Mouse (Mus musculus): ENCODE data around the gene Hist1h3d.
A peak's percentile ranks its signal among the peaks of the same experiment; 100 is the strongest.
"Not testable (repeated sequence)": the region's sequence is repeated elsewhere in the genome, so short reads cannot be mapped to it uniquely, and the experiment has no call there.

Gene Hist1h3d

DNA sequence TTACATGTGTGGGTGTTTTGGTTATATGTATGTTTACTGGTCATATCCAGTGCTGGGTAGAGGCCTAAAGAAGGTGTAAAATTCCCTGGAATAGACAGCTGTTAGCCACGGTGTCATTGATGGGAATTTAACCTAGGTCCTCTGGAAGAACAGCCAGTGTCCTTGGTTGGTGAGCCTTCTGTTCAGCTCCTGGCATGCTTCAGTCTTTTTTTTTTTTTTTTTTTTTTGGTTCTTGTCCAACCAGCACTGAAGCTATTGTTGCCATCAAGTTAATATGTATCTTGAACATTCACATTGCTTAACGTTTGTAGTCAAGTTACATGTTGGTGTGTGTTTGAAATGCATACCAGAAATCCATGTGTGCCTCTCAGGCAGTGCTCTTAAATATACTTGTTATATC lies 11.1 kb upstream of the Hist1h3d start:
- DNase-seq (ENCODE audit: low spot score in 2 of 2) = no peak

DNA sequence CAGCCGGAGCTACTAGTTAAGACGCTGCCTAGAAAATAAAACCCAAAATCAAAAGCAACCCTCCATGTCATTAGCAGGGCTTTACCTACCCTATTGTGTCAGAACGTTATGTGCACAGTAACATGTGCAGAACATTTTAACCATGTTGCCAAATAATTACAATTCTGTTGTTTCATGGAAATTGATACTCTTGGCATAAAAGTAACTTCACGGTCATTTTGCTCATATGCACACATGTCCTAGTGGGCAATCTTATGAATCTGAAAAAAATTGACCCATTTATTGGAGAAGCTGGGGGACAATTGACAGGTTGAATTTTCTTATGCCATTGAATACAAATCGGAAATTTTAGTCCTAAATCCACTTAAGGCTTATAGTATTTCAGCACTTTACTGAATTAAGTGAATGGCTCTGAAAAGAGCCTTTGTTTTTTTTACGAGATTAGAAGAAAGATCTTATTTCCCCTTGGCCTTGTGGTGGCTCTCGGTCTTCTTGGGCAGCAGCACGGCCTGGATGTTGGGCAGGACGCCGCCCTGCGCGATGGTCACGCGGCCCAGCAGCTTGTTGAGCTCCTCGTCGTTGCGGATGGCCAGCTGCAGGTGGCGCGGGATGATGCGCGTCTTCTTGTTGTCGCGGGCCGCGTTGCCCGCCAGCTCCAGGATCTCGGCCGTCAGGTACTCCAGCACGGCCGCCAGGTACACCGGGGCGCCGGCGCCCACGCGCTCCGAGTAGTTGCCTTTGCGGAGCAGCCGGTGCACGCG lies 5.1 kb upstream of the Hist1h3d start:
- DNase-seq (ENCODE audit: low spot score in 2 of 2) = not testable (repeated sequence)

DNA sequence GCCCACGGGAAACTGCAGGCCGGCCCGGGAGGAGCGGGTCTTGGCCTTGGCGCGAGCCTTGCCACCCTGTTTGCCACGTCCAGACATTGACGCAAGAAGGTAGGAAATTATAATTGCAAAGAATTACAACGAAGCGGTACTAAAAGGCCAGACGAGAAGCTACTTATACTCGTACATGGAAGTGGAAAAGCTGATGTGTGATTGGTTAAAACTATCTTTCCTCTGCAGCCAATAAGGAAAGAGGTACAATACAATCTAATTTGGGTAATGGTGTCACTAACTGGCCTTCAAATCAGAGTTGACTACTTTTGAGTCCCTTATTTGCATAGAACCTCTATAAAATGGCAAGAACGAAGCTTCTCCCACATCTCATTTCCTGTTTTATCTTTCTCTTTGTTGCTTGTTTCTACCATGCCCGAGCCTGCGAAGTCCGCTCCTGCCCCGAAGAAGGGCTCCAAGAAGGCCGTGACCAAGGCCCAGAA lies 4.5 kb upstream of the Hist1h3d start, which contains the start of the genes Hist1h2ae and Hist1h2bg:
Hist1h2ae (minus strand) TSS at position 199 of the 482 bp plus-strand sequence.
Hist1h2bg (plus strand) TSS at position 375 of the 482 bp plus-strand sequence.
- DNase-seq (ENCODE audit: low spot score in 2 of 2) = peak; percentile 85 to 92

DNA sequence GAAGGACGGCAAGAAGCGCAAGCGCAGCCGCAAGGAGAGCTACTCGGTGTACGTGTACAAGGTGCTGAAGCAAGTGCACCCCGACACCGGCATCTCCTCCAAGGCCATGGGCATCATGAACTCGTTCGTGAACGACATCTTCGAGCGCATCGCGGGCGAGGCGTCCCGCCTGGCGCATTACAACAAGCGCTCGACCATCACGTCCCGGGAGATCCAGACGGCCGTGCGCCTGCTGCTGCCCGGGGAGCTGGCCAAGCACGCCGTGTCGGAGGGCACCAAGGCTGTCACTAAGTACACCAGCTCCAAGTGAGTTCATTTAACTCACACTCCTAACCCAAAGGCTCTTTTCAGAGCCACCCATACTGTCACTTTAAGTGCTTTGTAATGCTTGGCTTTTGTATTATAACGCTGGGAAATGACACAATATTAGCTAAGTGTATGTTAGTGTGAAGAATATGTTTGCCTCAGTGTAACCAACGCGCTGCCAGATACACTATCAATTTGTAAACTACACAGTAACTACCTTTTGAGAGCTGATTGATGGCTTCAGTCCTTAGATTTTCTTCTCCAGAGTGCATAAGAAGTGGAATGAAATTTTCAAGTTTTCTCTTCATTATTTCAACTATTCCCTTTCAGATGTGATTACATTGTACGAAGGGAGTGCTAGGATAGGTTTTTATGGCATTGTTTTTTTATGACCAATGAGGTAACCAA lies 3.9 kb upstream of the Hist1h3d start:
- not testable (repeated sequence) for DNase-seq (ENCODE audit: low spot score in 2 of 2)

DNA sequence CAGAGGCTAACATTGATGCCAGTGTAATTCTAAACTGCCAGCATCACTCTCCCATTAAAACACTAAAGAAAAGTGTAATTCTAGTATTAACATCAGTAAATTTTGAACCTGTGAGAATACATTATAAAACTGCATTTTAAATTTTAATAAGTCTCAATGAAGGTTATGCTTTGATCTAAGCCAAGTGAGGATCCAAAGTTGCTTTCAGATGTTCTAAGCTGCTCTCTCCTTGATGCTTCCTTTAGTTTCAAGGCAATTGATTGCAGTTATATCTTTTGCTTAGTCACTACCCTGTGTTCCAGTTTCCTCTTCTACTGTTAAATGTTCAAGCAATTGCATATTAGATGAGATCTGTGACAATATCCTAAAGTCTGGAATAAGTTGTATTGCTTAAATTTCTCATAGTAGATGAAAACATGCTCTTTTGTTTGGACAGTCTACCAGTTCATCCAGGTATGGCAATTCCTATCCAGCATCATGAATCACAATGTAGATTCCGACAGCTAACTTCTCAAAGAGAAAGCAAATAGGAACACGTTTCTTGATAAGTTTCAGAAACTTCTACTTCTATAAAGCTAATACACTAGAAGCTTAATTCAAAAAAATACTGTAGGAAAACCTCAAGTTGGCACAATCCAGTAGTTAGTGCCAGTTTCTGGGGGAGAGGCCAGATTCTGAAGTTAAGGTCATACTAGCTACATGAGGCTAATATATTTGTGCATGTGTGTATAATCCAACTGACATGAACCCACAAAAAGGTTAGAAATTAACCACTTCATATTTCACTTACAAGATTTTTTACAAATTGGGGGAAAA lies 3.1 kb upstream of the Hist1h3d start:
- DNase-seq (ENCODE audit: low spot score in 2 of 2) = peak in 1 of 2 experiments; percentile 31

DNA sequence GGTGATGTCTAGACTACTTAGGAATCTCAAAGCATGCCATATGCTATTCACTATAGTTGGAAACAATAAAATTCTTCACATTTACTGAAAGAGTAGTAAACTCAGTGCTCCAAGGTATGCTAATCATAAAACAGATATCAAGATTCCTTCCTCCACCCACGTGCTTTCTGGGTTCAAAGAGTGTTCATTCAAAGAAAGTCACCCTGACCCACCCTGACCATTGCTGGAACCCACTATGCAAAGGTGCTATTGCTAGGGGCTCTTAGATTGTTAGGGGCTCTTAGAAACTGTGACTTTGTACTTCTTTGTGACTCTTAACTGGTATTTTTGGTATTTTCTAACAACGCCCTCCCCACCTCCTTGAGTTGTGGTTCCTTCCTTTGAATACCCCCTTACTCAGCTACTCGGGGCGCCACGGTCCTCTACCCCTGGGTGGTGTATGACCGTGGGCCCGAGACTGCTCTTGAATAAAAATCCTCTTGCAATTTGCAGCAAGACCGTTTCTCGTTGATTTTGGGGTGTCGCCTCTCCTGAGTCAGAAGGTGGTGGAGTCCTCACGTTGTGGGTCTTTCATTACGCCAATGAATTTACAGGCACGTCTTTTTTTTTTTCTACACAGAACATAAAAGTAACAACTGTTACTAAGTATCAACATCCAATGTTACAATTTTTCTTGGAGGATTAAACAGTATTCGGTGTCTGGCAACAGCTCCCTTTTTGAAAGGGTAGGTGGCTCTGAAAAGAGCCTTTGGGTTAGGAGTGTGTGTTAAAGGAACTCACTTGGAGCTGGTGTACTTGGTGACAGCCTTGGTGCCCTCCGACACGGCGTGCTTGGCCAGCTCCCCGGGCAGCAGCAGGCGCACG lies 2.3 kb upstream of the Hist1h3d start:
- peak in 1 of 2 experiments; percentile 78 for DNase-seq (ENCODE audit: low spot score in 2 of 2)

DNA sequence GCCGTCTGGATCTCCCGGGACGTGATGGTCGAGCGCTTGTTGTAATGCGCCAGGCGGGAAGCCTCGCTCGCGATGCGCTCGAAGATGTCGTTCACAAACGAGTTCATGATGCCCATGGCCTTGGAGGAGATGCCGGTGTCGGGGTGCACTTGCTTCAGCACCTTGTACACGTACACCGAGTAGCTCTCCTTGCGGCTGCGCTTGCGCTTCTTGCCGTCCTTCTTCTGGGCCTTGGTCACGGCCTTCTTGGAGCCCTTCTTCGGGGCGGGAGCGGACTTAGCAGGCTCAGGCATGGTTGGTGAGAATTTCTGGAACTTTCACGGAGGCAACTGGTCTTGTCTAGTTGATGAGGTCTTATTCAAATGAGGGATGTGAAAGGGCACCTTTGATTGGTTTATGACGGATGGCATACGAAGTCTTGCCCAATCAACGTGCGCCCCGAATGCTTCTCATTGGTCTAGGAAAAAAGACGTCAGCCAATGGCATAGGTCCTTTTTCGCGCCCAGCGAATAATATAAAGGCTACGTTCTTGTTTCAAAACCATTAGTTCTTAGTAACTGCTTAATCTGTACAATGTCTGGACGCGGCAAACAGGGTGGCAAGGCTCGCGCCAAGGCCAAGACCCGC lies 1.6 kb upstream of the Hist1h3d start, which contains the start of the genes Hist1h2bf and Hist1h2ad:
Hist1h2bf (minus strand) TSS at position 299 of the 627 bp plus-strand sequence.
Hist1h2ad (plus strand) TSS at position 484 of the 627 bp plus-strand sequence.
- DNase-seq (ENCODE audit: low spot score in 2 of 2) = peak; percentile 91 to 93

DNA sequence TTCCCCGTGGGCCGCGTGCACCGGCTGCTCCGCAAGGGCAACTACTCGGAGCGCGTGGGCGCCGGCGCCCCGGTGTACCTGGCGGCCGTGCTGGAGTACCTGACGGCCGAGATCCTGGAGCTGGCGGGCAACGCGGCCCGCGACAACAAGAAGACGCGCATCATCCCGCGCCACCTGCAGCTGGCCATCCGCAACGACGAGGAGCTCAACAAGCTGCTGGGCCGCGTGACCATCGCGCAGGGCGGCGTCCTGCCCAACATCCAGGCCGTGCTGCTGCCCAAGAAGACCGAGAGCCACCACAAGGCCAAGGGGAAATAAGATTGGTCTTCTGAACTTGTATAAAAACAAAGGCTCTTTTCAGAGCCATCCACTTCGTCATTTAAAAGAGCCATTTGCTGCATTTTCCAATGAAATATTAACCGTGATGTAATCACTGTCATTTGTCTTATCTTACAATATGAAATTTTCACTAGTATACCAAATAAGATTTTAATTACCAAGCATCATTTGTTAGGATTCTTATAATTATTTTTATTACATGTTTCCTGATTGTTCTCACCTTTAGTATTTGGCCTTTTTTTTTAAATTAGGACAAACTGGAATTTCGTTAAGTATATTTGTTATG lies 905 bp upstream of the Hist1h3d start:
- peak in 1 of 2 experiments; percentile 60 for DNase-seq (ENCODE audit: low spot score in 2 of 2)

DNA sequence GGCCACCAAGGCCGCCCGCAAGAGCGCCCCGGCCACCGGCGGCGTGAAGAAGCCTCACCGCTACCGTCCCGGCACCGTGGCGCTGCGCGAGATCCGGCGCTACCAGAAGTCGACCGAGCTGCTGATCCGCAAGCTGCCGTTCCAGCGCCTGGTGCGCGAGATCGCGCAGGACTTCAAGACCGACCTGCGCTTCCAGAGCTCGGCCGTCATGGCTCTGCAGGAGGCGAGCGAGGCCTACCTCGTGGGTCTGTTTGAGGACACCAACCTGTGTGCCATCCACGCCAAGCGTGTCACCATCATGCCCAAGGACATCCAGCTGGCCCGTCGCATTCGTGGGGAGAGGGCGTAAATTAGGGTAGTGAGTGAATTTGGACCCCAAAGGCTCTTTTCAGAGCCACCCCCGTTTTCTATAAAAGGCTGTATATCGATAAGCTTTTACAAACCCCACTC lies 326 bp downstream of the Hist1h3d start:
- not testable (repeated sequence) for DNase-seq (ENCODE audit: low spot score in 2 of 2)

DNA sequence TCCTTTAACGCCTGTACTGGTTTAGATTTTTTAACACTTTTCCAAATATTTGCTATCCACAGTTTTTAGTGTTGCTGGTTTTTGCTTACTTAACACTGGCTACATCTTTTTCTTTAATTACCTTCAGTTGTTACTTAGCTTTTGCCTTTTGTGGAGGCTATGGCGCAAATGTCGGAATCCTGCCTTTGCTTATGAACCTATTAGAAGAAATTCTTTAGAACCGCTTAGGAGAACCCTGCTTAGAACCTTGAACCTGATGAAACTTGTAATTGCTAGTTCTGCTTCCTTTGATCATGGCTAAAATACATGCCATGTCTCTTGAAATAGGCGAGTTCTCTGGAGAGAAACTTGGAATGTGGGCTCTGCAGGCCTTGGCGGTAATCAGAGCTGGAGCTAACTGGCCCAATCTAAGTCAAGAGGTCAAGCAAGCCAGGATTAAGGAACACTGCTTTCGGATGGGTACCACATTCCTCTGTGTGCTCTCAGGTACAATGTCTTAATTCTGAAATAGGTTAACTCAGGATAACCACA lies 853 bp downstream of the Hist1h3d start:
- no peak for DNase-seq (ENCODE audit: low spot score in 2 of 2)

DNA sequence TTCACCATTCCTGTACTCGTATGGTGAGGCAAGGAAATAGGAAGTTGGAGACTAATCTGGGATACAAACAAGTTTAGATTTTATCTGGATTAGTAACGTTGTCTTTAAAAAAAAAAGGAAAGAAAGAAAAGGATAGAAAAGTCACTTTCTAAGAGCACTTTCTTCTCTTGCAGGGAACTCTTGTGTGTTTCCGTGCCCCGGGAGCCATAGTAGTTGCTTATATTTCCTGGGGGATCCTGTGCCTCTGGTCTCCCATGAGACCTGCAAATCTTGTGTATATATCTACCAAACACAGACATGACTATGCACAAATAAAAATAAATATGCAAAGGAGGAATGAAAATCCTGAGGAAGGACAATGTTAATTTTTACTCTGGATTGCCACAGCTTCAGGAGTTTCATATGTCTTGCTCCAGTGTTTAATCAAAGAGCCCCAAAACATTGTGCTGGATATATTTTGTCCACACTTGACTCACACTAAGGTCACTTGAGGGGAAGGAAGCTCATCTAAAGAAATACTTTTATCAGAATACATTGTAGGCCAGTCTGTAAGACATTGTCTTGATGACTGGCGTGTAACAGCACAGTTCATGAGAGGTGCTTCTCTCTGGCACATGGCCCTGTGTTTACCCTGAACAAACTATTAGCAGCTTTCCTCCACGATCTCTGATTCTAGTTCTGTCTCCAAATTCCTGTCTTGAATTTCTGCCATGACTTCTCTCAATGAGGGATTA lies 1.5 kb downstream of the Hist1h3d start:
- no peak for DNase-seq (ENCODE audit: low spot score in 2 of 2)

DNA sequence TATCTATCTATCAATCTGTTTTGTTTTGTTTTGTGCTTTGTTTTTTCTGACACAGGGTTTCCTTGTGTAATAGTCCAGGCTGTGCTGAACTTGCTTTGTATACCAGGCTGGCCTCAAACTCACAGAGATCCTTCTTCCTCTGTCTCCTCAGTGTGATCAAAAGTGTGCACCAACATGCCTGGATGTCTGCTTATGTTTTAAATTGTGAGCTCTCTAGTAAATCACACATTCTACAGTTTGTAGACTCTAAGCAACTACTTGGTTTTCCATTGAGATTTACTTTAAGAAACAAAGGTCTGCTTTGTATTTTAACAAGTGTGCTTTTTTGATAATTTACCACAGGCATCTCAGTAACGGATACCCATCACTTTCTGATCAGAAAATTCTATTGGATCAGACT lies 2.3 kb downstream of the Hist1h3d start:
- DNase-seq (ENCODE audit: low spot score in 2 of 2) = no peak

DNA sequence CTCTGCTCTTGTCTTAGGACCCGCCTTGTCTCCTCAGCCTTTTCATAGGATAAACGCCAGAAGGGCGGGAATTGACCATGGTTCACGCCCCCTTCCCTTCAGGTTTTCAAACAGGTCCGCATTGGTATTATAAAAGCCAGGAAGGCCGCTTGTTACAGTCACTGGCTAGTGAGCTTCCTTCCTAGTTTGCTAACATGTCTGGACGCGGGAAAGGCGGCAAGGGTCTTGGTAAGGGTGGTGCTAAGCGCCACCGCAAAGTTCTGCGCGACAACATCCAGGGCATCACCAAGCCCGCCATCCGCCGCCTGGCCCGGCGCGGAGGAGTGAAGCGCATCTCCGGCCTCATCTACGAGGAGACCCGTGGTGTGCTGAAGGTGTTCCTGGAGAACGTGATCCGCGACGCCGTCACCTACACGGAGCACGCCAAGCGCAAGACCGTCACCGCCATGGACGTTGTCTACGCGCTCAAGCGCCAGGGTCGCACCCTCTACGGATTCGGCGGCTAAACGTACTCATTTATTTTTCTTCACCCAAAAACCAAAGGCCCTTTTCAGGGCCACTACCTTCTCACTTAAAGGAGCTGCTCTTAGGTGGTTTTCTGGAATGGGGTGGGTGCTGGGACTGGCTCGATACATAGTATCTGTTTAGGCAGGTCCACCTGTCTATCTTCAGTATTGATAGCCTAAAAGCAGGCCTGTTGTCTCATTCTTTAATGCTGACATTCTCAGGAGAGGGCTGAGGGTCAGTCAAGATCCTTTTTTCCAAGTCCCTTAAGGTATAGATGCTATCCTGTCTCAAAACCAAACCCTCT lies 6.0 kb downstream of the Hist1h3d start, which contains the start of gene Hist1h4d:
Hist1h4d (plus strand) TSS at position 191 of the 811 bp plus-strand sequence.
- peak; percentile 96 to 97 for DNase-seq (ENCODE audit: low spot score in 2 of 2)

DNA sequence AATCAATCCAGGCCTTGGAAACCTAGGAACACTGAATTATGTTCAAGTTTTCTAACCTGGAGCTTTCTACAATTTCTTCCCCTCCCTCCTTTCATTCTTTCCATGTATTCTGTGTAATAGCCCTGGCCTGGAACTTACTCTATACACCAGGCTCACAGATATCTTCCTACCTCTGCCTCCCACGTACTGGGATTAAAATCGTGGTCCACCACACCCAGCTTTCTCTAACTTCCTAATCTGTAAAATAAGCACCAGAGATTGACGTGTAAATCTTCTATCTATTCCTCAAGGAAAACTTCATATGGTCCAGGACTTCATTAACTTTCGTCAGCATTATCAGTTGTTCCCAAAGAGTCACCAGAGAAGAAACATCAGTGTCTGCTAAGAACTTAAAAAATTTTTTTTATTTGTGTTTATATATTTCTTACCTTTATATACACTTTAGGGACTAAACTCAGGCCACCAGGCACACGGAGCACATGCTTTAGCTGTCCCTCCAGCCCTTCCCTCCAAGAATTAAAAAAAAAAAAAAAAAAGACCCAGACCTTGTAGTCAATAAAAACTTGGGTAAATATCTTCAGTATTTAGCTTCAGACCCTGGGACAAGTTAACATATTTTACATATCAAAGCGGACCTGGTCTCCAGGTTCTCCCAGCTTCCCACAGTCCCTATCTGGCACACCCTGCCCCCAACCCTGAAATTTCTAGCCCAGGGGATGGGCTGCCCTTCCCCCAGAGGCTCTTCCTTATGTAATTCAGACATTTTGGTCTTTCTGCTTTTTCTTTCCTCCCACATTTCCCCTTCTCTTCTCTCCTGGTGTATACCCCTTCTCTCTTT lies 6.9 kb downstream of the Hist1h3d start:
- DNase-seq (ENCODE audit: low spot score in 2 of 2) = peak in 1 of 2 experiments; percentile 62

DNA sequence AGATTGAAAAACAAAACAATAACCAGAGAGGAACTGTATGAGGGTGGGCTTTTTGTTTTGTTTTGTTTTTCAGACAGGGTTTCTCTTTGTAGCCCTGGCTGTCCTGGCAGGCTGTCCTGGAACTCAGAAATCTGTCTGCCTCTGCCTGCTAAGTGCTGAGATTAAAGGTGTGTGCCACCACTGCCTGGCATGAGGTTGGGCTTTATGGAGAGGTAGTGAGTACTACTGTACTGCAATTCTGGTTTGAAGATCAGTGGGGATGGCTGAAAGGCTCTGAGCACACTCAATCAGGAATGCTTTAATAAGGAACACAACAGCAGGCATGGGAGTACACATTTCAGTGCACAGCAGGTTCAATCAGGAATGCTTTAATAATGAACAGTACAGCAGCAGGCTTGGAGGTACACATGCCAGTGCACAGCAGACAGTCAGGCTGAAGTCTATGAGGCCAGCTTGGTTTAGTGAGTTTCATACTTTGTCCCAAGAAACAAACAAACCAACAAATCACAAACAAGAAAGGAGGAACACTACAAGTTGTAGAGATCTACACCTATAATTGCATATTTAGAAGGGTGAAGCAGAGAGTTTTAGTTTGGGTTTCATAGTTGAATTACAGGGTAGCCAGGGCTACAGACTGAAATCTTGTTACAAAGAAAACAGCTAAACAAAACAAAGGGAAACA lies 8.0 kb downstream of the Hist1h3d start:
- peak in 1 of 2 experiments; percentile 63 for DNase-seq (ENCODE audit: low spot score in 2 of 2)

DNA sequence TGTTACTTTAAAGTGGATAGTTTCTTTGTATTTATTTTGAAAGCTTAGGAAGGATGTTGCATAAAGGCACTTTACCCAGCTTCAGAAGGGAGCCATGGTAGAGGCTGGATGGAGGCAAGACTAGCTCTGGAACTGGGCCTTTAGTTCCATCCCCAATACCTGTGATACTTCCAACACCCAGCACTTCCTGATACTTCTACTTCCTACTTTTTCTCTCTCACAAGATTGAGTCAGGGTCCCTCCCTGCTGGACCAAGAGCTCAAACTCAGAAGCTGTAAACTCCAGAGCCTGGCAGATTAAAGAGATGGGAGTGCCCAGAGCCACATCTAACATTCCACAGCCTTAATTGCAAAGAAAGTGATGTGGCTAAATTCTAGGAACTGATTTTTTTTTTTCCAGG lies 8.8 kb downstream of the Hist1h3d start:
- DNase-seq (ENCODE audit: low spot score in 2 of 2) = peak in 1 of 2 experiments; percentile 60

Data from spleen, postnatal 4 days (tissue).